ENCODE assay signal across 17 mouse cellular contexts in the genomic region with DNA sequence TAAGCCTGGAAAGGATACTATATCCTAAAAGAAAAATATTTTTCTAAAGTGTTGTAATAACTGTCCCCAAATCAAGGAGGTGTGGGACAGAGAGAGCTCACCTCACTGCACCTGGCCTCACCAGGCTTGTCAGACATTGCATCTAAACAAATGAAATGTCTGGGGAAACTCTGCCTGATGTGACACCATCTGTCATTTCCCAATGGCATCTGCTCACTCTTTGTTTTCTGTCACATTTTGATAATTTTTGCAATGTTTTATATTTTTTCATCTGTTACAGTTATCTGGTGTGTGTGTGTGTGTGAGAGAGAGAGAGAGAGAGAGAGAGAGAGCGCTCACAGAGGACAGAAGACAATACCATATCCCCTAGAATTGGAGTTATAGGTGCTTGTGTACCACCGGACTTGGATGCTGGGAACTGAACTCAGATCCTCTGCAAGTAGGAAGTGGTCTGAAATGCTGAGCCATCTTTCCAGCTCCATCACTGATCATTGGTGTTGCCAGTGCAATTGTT.
"Had no signal": no experiment of that assay in that cellular context is flagged by ENCODE, and none has a peak within 500 bp of the region (broad histone marks: within the 10 kb centered on the region; RNA-seq: fewer than 3 reads in every experiment).

No protein-coding gene starts in this region.

- H3K27ac ChIP-seq: kidney, postnatal 0 days; limb, embryonic 15.5 days; liver, embryonic 12.5 days; macrophage; midbrain, embryonic 15.5 days; neural tube, embryonic 13.5 days; stomach, embryonic 15.5 days had no signal

- H3K4me1 ChIP-seq: limb, embryonic 15.5 days; liver, embryonic 12.5 days; megakaryocyte, embryonic 14.5 days; neural tube, embryonic 13.5 days; stomach, embryonic 15.5 days had no signal

- H3K4me2 ChIP-seq: limb, embryonic 15.5 days; liver, embryonic 12.5 days; lung, embryonic 14.5 days; midbrain, embryonic 11.5 days; midbrain, embryonic 15.5 days; neural tube, embryonic 13.5 days; stomach, embryonic 15.5 days had no signal

- DNase-seq: kidney, adult 9 months; kidney, postnatal 36 days; lung, embryonic 14.5 days; lung, postnatal 14 days; right cerebral cortex, postnatal 14 days; thymus, adult 2 months; thymus, postnatal 25 days had no signal

- H3K27me3 ChIP-seq: limb, embryonic 15.5 days; liver, embryonic 12.5 days; megakaryocyte, embryonic 14.5 days; midbrain, embryonic 15.5 days; neural tube, embryonic 13.5 days; stomach, embryonic 15.5 days had no signal

- H3K9me3 ChIP-seq: limb, embryonic 15.5 days; liver, embryonic 12.5 days; megakaryocyte, embryonic 14.5 days; midbrain, embryonic 15.5 days; neural tube, embryonic 13.5 days; stomach, embryonic 15.5 days had no signal

- H3K36me3 ChIP-seq: limb, embryonic 15.5 days; liver, embryonic 12.5 days; midbrain, embryonic 15.5 days; neural tube, embryonic 13.5 days; stomach, embryonic 15.5 days had no signal

- H3K9ac ChIP-seq: limb, embryonic 15.5 days; liver, embryonic 12.5 days; lung, embryonic 14.5 days; midbrain, embryonic 15.5 days; neural tube, embryonic 13.5 days; stomach, embryonic 15.5 days had no signal

- H3K4me3 ChIP-seq: limb, embryonic 15.5 days; liver, embryonic 12.5 days; megakaryocyte, embryonic 14.5 days; midbrain, embryonic 15.5 days; neural tube, embryonic 13.5 days; stomach, embryonic 15.5 days had no signal

- ATAC-seq: intestine, postnatal 0 days; liver, embryonic 12.5 days; midbrain, embryonic 15.5 days had no signal
